Mouse (Mus musculus) mouse embryonic stem cell (cell line): ENCODE measurements around the gene Gm13288.
"Not testable (repeated sequence)": the region's sequence is repeated elsewhere in the genome, so short reads cannot be mapped to it uniquely, and the experiment has no call there.

Experiments used
- in situ Hi-C, 2 experiments: fragments of 300-500 bp; cut with MboI; formaldehyde crosslinking; loops; 1 replicate in 1 of 2; 3 replicates in 1 of 2; pipeline ENCODE4 v1.14.3; 2019 to 2020; ENCODE audit warnings: low sequenced_read_pairs in 2 of 2, low pct_unique_long_range_greater_than_20kb in 1 of 2, mixed read lengths in 1 of 2; ENCODE audit not compliant: unreplicated experiment in 1 of 2

Gene Gm13288

GRCm38 (mm10) chr4:88805231-88805630 lies at the start of gene Gm13288:
Gene Gm13288, plus strand, starts transcription at chr4:88805531.
- in situ Hi-C loops, result not testable (repeated sequence)

GRCm38 (mm10) chr4:88756581-88757513 lies 48.5 kb upstream of the Gm13288 start:
- in situ Hi-C loops, result not testable (repeated sequence)

GRCm38 (mm10) chr4:88757628-88758031 lies 47.7 kb upstream of the Gm13288 start:
- in situ Hi-C loops, result not testable (repeated sequence)

- in situ Hi-C loops, result not testable (repeated sequence)
Observed at GRCm38 (mm10) chr4:88758751-88759150, 46.6 kb upstream of the Gm13288 start.

GRCm38 (mm10) chr4:88759610-88760268 lies 45.6 kb upstream of the Gm13288 start, which contains the start of gene Gm13283:
Gene Gm13283, plus strand, starts transcription at chr4:88760119.
- in situ Hi-C loops, result not testable (repeated sequence)

GRCm38 (mm10) chr4:88760431-88760830 lies 44.9 kb upstream of the Gm13288 start:
- in situ Hi-C loops, result not testable (repeated sequence)

GRCm38 (mm10) chr4:88761776-88762175 lies 43.6 kb upstream of the Gm13288 start:
- in situ Hi-C loops, result not testable (repeated sequence)

- in situ Hi-C loops, result not testable (repeated sequence)
Observed at GRCm38 (mm10) chr4:88762341-88762740, 43.0 kb upstream of the Gm13288 start.

GRCm38 (mm10) chr4:88763384-88764018 lies 41.8 kb upstream of the Gm13288 start:
- in situ Hi-C loops, result not testable (repeated sequence)

- in situ Hi-C loops, result not testable (repeated sequence)
Observed at GRCm38 (mm10) chr4:88773534-88773933, 31.8 kb upstream of the Gm13288 start, which contains the start of gene Gm13290. Gene Gm13290, plus strand, starts transcription at chr4:88773834.

GRCm38 (mm10) chr4:88776622-88777021 lies 28.7 kb upstream of the Gm13288 start, which contains the start of gene Gm13289:
Gene Gm13289, plus strand, starts transcription at chr4:88776922.
- in situ Hi-C loops, result not testable (repeated sequence)

GRCm38 (mm10) chr4:88779550-88779949 lies 25.8 kb upstream of the Gm13288 start, which contains the start of gene Gm13272:
Gene Gm13272, plus strand, starts transcription at chr4:88779850.
- in situ Hi-C loops, result not testable (repeated sequence)

GRCm38 (mm10) chr4:88780320-88780719 lies 25.0 kb upstream of the Gm13288 start:
- in situ Hi-C loops, result not testable (repeated sequence)

GRCm38 (mm10) chr4:88781831-88782230 lies 23.5 kb upstream of the Gm13288 start, which contains the start of gene Ifnz:
Gene Ifnz, plus strand, starts transcription at chr4:88782131.
- in situ Hi-C loops, result not testable (repeated sequence)

GRCm38 (mm10) chr4:88782335-88782734 lies 23.0 kb upstream of the Gm13288 start:
- in situ Hi-C loops, result not testable (repeated sequence)

GRCm38 (mm10) chr4:88785409-88785808 lies 19.9 kb upstream of the Gm13288 start, which contains the start of gene Gm13276:
Gene Gm13276, plus strand, starts transcription at chr4:88785709.
- in situ Hi-C loops, result not testable (repeated sequence)

GRCm38 (mm10) chr4:88788402-88788801 lies 16.9 kb upstream of the Gm13288 start, which contains the start of gene Gm13277:
Gene Gm13277, plus strand, starts transcription at chr4:88788632.
- in situ Hi-C loops, result not testable (repeated sequence)

- in situ Hi-C loops, result not testable (repeated sequence)
Observed at GRCm38 (mm10) chr4:88791250-88791649, 14.1 kb upstream of the Gm13288 start, which contains the start of gene Gm13278. Gene Gm13278, plus strand, starts transcription at chr4:88791550.
